Mouse (Mus musculus) spleen, postnatal 10 days (tissue): Measurements from ENCODE around the gene Ergic2.
"Not testable (repeated sequence)": the region's sequence is repeated elsewhere in the genome, so short reads cannot be mapped to it uniquely, and the experiment has no call there.

Experiments used
- DNase-seq, 2 experiments: peaks; one replicate each; pipeline ENCODE4 v3.0.0; 2021 to 2022; ENCODE audit warnings: low spot score in 2 of 2

Gene Ergic2

DNA sequence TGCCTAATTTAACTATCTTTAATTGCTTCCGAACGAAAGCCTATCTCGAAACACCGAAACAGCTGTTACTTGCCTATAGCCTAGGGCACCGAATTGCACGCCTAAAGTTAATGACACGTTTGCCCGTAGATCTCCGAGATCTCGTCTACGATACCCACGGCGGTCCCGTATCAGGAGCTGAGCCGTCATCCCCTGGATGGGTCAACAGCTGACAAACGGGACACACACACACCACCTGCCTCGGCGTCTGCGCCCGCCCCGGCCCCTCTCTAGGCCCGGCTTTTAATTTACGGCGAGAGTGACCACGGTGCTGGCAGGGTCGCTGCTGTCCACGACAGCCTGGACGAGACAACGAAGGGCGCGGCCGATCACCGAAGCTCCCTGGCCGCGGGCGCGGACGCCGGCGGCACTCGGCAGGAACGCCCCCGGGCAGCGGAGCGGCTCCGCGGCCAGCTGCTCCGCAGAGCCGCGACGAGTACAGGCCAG lies 740 bp downstream of the Ergic2 start:
- DNase-seq = no peak

DNA sequence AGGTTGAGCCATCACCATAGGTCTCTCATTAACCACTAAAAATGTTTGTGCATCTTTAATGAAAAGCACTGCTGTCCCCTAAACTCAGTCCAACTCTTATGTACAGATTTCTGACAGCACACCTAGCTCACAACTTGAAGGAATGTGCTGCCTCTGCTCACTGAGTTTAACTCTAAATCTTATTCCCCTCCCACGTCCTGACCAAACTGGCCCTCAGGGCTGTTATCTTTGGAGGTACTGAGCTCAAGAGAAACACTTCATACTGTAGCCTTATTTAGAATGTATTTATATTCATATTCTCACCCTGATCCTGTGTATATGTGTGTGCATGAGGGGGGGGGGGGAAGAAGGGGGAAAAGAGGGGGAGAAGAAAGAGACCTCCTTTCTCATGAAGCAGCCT lies 4.7 kb downstream of the Ergic2 start:
- no peak for DNase-seq

DNA sequence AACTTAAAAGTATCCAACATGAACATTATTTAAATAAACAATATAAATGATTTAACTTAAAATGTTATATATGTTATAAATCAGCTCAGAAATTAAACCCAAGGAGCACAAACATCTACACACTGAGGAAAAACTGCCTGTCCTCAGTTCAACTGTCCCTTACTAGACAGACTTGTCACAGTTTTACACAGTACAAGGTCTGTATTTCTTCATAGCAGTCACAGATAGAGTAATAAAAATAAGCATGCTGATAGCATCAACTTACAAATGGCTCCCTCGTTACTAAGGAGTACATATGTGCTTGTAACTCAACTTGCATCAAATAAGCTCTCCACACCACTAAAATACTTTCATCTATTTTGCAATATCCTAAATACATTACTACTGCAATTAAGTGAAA lies 7.0 kb downstream of the Ergic2 start:
- no peak for DNase-seq

DNA sequence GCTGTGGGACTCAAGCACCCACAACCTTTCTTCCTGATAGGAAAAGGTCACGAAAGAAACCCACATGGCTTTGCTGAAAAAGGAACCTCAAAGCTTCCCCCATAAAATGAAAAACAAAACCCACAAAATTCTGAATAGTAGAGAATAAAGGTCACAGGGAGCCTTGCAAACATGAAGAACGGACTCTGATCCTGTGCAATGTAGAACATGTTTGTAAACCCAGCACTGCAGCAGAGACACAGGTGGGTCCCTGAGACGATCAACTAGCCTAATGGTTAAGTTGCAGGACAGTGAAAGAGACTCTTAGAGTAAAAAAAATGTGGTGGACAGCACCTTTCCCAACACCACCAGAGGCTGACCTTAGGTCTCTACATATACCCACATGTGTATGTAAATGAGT lies 12.4 kb downstream of the Ergic2 start:
- no peak for DNase-seq

DNA sequence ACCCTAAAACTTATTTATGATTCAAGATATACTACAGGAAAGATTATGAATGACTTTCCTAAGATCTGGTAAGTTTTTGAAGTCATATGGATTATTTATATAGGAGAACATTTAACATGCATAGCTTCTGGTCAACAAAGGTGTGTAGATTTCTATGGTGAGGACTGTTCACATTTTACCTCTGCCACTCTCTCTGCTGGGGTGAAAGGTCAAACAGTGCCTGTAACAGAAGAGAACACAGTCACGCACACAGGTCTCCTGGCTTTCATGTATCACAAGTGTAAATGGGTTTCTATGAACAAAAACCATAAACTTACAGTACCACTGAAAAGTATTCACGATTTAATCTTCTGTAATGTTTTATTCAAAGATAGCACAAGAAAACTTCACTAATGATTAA lies 13.0 kb downstream of the Ergic2 start:
- DNase-seq = no peak

DNA sequence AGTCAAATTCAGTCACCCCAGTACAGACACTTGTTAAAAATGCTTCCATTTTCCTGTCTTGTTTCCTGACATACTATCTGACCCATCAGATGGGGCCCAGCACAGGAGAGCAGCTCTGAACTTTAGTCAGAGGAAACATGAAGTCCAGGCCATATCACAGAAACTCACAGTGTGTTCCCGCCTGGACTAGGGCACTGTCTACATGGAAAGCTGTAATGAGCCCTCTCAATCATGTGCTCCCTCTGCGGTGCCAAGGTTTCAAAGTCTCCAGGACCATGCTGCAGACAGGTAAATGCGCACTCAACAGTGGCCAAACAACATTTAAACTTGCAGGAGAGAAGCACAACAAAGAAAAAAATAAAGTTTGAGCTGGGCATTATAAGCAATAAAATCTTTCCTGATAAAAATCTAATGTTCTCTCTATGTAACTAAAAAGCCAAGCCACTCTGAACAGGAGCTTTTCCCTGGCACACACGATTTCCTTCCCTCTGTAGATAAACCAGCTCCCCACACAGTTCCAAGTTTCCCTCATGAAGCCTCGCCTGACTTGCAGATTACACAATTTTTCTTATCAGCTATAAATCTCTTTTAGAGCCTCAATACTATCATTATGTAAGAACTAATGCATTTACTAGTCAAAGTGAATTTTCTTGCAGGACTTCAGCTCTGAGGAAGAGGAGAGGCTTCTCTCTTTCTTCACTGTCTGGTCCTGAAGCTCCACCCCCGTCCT lies 18.0 kb downstream of the Ergic2 start:
- DNase-seq = no peak

DNA sequence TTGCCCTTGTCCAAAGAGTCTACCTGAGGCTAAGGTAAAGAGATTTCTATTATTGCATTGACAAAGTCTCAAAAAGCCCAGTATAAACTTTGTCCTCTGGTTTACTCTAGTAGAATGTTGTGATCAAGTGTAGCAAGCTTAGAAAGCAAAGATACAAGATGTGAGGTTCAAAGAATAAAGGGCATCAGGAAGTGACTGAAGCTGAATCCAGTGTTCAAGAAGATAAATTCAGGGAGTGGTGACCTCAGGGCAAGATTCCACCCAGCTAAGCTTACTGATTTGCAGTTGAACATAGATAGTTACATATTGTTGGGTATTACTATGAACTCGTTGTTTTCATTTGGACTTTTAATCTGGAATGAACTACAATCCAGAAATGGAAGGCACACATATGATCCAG lies 26.5 kb downstream of the Ergic2 start:
- DNase-seq = no peak

DNA sequence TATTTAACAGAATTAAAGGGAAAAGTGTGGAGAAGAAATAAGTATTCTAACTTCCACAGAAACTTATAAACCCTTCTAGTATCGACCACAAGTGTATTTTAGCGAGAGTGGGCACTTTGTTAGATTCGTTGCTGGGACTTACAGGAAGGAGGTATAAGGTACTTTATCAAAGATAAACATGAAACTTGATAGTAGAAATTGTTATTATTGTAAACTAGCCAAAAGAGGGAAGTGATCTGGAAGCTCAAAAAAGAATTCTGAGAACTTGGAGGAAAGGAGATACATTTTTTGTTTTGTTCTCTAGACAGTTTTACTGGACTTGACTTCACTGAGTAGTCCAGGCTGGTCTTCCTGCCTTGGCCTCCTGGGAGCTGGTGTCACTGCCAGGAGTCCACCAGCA lies 39.3 kb downstream of the Ergic2 start:
- no peak for DNase-seq

DNA sequence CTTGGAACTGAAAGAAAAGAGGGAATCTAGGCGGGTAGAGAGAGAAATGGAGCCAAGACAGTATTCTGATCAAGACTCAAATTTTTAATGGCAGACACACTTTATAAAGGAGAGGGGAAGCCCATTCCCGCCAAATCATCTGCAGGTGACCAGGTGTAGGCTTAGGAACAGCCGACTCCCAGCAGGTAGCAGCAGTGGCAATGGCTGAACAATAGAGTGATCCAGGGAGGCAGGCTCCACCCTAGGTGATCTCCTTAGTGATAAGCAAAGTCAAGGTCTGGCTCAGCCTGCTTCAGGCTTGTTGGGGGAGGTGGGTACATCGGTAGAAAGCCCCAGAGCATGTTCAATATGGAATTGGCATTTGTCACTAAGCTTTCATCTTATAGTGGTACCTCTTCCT lies 59.9 kb downstream of the Ergic2 start:
- DNase-seq = not testable (repeated sequence)

DNA sequence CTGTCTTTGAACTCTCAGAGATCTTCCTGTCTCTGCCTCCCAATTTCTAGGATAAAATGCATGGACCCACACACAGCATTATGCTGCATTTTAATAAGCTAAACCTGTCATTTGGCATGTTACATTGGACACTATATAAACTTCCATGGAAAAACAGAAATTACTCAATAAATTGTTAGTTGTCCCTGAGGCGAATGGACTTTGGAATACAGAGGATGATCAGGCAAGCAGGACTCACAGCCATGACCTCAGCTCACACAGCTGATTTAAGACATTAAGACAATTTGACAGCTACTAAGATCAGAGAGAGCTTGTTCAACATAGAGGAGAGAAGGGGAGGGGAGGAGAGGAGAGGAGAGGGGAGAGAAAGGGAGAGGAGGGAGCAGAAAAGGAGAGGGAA lies 69.8 kb downstream of the Ergic2 start:
- DNase-seq = no peak

DNA sequence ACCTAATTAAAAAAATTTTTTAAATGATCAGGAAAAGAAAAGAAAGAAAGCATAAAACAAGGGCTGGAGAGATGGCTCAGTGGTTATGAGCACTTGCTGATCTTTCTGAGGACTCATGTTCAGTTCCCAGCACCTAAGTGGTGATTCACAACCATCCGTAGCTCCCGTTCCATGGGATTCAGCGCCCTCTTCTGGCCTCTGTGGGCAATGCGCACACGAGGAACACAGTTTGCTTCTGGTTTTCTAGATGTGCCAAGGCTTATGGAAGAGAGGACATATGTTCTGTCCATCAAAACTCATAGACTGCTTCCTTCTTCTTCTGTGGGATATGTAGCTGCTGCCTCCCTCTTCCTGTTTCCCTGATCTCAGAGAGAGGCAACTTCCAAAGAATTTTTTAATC lies 70.3 kb downstream of the Ergic2 start:
- DNase-seq = no peak

DNA sequence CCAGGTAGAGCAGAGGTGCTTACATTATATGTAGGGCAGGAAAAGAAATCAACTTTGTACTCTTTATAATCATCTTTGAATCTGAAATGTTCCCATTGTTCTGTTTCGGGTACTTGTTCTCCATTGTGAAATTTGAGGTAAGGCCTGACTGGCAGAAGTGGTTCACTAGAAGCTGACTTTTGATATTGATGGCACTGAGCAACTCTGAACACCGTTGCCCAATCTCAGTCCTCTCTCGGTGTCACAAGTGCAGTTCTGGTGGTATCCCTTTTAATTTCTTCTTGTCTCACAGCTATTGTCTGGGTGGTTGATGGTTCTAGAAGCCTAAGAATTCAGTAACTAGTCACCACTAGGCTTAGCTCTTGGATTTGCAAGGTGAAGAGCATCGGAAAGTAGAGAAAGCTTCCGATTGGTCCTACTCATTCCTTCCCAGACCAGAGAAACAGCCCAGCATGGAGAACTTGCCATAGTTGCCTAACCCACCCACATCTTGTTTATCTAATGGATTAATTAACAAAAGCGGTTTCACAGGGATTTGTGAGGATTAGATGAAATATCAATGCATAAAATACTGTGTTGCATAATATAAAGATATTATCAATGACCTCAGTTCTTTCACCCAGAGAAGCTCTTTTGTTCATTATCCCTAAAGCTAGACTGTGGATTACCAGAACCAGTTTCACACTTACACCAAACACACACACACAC lies 72.7 kb downstream of the Ergic2 start:
- DNase-seq = no peak

DNA sequence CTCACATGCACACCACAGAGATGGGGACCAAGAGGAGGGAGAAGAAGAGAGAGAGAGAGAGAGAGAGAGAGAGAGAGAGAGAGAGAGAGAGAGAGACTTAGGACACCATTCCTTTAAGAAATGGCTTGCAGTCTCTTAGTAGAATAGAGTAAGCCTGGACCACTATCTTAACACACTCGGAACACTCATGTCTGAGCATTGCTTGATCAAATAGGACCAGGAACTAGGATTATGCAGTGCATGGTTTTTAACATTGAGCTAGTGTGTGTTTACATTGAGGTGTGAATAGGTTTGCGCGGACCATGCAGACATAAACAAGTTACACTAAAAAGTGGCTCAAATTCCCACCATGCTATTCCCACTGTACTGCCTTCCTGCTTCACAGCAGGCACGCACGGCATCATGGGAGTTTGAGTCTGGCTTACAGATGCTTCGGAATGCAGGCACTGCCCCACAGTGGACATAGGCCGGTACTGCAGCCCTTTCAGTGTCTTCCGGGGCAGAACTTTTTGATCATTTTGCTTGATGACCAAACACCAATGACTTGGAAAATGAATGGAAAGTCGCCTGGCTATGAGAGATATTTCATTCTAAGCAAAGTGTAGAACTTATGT lies 76.3 kb downstream of the Ergic2 start:
- DNase-seq = peak; percentile 32 to 70

DNA sequence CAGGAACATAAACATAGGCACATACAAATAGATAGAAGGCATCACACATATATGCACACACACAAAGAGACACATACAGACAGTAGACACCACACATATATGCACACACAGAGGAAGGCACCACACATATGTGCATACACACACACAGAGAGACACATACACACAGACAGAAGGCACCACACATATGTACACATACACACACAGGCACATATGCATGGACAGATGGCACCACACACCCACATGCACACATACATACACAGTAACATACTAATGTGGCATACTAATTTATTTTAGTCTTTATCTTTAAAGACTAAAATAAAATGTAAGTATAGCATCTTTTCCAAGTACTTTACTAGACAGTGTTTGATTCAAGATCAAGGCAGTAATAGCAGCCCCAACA lies 78.6 kb downstream of the Ergic2 start:
- DNase-seq = no peak

DNA sequence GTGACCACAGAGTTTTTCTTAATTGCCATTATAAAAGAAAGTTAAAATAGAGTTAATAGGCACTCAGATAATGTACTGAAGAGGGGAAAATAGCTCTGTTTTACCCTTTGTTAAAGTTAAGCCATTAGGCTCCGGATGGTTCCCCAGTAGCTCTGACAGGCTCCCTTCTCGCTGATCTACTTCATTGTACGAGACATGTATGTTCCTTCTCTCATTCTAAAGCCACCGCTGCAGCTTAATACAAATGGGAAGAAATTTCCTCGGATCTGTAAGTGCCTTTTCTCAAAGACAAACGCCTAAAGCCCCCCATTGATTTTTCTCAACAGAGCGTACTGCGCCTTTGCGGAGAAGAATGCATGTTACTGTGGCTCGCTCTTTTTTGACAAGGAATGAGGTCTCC lies 79.9 kb downstream of the Ergic2 start:
- DNase-seq = no peak
